Comparison of ENCODE assay signal across 25 mouse cellular contexts in genomic region chr11:32589791-32590190, GRCm38 (mm10). TPM values are rescaled to one million over a fixed set of nuclear protein-coding genes. Genes with fewer than 3 reads are reported as not detected.
A peak's percentile ranks its signal among the peaks of the same experiment; 100 is the strongest.
DNase-seq lines count a peak whose midpoint lies in the region; TF ChIP-seq lines count a peak whose summit lies in the region.
"Had no signal": no experiment of that assay in that cellular context is flagged by ENCODE, and none has a peak within 500 bp of the region (broad histone marks: within the 10 kb centered on the region; RNA-seq: fewer than 3 reads in every experiment).

No protein-coding gene starts in this region.

- intact Hi-C loops in left cerebral cortex, postnatal 4 days (cut with DNase I) = loop anchor here (5.0 to 10.0 kb wide), 2 partner anchors 57 to 245 kb away; partner anchors contain the start of genes Efcab9, Sh3pxd2b and Stk10
- intact Hi-C loops in left cerebral cortex, adult 2 months (cut with DNase I) = loop anchor here (2.0 to 10.0 kb wide), 3 partner anchors 137 to 405 kb away; no protein-coding TSS in a partner anchor

- H3K4me3 ChIP-seq in left cerebral cortex, adult 2 months = no peak overlapping the region
- H3K4me3 ChIP-seq: embryonic facial prominence, embryonic 15.5 days; heart, embryonic 12.5 days; hindbrain, embryonic 12.5 days; layer of hippocampus, adult 2 months; liver, embryonic 13.5 days; megakaryocyte, embryonic 14.5 days; midbrain, embryonic 15.5 days; neural tube, embryonic 12.5 days had no signal

- H3K27ac ChIP-seq in left cerebral cortex, adult 2 months = no peak overlapping the region
- H3K27ac ChIP-seq: embryonic facial prominence, embryonic 15.5 days; hindbrain, embryonic 12.5 days; layer of hippocampus, adult 2 months; liver, embryonic 13.5 days; midbrain, embryonic 15.5 days; neural tube, embryonic 12.5 days had no signal

- peak; percentile 72 for DNase-seq in left cerebral cortex, postnatal 4 days
- DNase-seq in left cerebral cortex, adult 2 months (ENCODE audit: extremely low spot score in 1 of 2, low spot score in 2 of 2) = no peak
- peak; percentile 77 for DNase-seq in cerebellum, adult 8-10 months
- DNase-seq in cerebellum, postnatal 36 days = peak; percentile 74 to 83
- peak; percentile 69 for DNase-seq in gastrocnemius, postnatal 25 days
- DNase-seq in frontal cortex, adult 2 months (ENCODE audit: extremely low spot score in 1 of 2, low spot score in 1 of 2) = no peak
- no peak for DNase-seq in lung, adult 18-20 months
- DNase-seq in kidney, postnatal 10 days = no peak
- DNase-seq: adrenal gland, postnatal 14 days; kidney, adult 2 months; kidney, postnatal 14 days; liver, embryonic 13.5 days; lung, embryonic 14.5 days; right cerebral cortex, adult 18-20 months; thymus, adult 18-20 months had no signal

- no peak for TF ChIP-seq CTCF in left cerebral cortex, adult 2 months (IDR thresholded peaks at IDR 0.05)

RNA-seq across cellular contexts. Expression of gene Fbxw11, which starts 52.7 kb away (rescaled TPM):
- total RNA-seq in left cerebral cortex, postnatal 4 days (2021) = 100 to 1,000 TPM; 124 to 127 TPM
- 100 to 1,000 TPM; 122 to 125 TPM for total RNA-seq in left cerebral cortex, adult 2 months (2021)
- 10 to 100 TPM; 41.5 to 52.7 TPM for total RNA-seq in gastrocnemius, postnatal 25 days (2021)
- 80.3 and 82.7 TPM in 2 replicates for polyA plus RNA-seq in frontal cortex, adult 2 months (2012; rRNA removed)

RNA-seq across cellular contexts. Expression of gene Stk10, which starts 56.7 kb away (rescaled TPM):
- 1 to 10 TPM; 7.2 to 7.9 TPM for total RNA-seq in left cerebral cortex, postnatal 4 days (2021)
- total RNA-seq in left cerebral cortex, adult 2 months (2021) = 1 to 10 TPM; 6.7 to 8.7 TPM
- 1 to 10 TPM; 2.6 to 3.2 TPM for total RNA-seq in gastrocnemius, postnatal 25 days (2021)
- 4.2 and 4.6 TPM in 2 replicates for polyA plus RNA-seq in frontal cortex, adult 2 months (2012; rRNA removed)

RNA-seq across cellular contexts. Expression of gene Efcab9, which starts 57.9 kb away (rescaled TPM):
- under 1 TPM; 0.54 to 0.99 TPM for total RNA-seq in left cerebral cortex, postnatal 4 days (2021)
- total RNA-seq in left cerebral cortex, adult 2 months (2021) = 1 to 10 TPM in 1 of 2 experiments, under 1 TPM in 1; 0.75 to 1.4 TPM
- total RNA-seq in gastrocnemius, postnatal 25 days (2021) = 1 to 10 TPM in 1 of 2 experiments, under 1 TPM in 1; 0.75 to 1.0 TPM
- polyA plus RNA-seq in frontal cortex, adult 2 months (2012; rRNA removed) = 0.34 and 0.64 TPM in 2 replicates
- total RNA-seq: adrenal gland, postnatal 14 days; granulocyte monocyte progenitor cell, adult 5-6 weeks had no signal
- polyA plus RNA-seq: embryonic facial prominence, embryonic 15.5 days; forebrain, embryonic 14.5 days; hindbrain, embryonic 12.5 days; kidney, adult 2 months; midbrain, embryonic 15.5 days; small intestine, adult 2 months had no signal

Comparison
In these comparisons a context has a peak if more than half of its experiments do, and no peak if none do; other contexts are left out.
1. DNase-seq: peak in left cerebral cortex, postnatal 4 days (single experiment), cerebellum, adult 8-10 months (single experiment), cerebellum, postnatal 36 days (2 of 2) and gastrocnemius, postnatal 25 days (single experiment); none in left cerebral cortex, adult 2 months (0 of 2), frontal cortex, adult 2 months (0 of 2), lung, adult 18-20 months (0 of 2) and kidney, postnatal 10 days (single experiment).